Mouse (Mus musculus) T-cell, adult 2 months (primary cell): ENCODE measurements around the gene Nav3.

Source experiments
- DNase-seq: peaks from one replicate; pipeline ENCODE4 v3.0.0; 2022; ENCODE audit warnings: low spot score

The Nav3 gene

GRCm38 (mm10) chr10:110186242-110186641 lies 269.8 kb downstream of the Nav3 start:
- no peak for DNase-seq

DNA sequence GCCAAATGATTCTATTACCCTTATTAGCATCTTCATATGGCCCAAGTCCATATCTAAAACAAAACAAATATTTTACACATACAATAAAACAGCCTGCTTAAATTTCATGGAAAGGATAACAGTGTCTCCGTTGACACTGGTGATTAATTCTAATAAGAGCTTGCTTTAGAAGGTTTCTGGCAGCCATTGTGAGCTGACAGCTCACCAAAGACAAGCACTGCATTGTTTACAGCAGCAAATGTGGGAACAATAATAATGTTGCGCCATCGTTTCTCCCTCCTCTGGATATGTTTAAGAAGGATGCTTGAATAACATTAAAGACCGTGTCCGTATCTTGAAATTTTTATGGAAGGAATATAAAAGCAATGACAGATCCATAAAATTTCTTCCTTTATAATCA lies 280.1 kb downstream of the Nav3 start:
- DNase-seq: no peak

- DNase-seq: no peak
These were observed 286.6 kb downstream of the Nav3 start for GRCm38 (mm10) chr10:110169416-110169815.

- DNase-seq: no peak
These were observed 287.1 kb downstream of the Nav3 start for GRCm38 (mm10) chr10:110168892-110169291.

DNA sequence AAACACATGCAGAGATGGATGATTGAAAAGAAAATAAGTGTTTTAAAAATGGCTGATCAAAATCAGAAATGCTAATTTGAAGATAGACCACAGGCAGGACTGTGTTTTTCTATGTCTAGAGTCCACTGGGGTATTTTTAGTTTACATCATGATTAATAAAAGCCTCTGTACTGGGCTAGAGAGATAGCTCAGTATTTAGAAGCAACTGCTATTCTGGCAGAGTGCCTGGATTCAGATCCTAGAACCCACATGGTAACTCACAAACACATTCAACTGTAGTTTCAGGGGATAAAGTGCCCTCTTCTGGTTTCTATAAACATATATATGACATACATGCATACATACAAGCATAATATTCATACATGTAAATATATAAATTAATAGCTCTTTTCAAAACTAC lies 293.4 kb downstream of the Nav3 start:
- DNase-seq: no peak

DNA sequence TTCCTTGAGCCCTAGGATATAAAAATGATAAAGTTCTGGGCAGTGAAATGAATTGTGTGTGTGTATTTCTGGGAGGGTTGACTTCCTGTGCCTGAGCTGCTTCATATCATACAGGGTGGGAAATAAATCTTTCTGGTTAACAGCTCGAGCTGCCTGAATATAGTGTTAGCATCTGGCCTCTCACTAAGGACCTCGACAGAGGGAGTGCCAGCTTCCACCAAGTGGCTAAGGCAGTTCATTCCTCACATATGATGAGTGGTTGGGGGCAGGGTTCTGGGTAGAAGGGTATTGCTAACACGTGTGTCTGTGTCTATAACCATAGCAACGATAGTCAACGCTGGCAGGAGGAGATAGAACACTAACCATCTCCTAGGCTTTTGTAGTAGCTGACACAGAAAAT lies 295.1 kb downstream of the Nav3 start:
- DNase-seq: no peak

GRCm38 (mm10) chr10:110159548-110159947 lies 296.5 kb downstream of the Nav3 start:
- DNase-seq: no peak

DNA sequence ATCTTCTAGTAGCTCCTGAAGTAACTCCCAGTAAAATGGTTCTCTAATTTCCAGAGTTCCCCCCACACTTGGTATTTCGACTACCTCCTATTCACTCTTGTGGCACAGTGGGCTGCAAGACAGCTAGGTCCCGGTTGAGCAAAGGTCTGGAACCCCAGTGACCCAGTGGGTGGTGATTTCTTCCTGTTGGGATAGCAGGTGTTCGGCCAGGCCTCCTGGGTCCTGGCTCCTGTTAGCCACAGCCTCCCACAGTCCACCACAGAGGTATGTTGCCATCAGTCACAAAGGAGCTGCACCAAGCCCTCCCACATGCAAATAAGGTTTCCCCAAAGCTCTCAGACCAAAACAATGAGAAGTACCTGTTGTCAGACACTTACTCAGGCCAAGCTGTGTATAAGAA lies 297.9 kb downstream of the Nav3 start:
- DNase-seq: no peak

GRCm38 (mm10) chr10:110156412-110156811 lies 299.6 kb downstream of the Nav3 start:
- no peak for DNase-seq

GRCm38 (mm10) chr10:110155494-110155893 lies 300.5 kb downstream of the Nav3 start:
- no peak for DNase-seq

GRCm38 (mm10) chr10:110154873-110155237 lies 301.1 kb downstream of the Nav3 start:
- no peak for DNase-seq

DNA sequence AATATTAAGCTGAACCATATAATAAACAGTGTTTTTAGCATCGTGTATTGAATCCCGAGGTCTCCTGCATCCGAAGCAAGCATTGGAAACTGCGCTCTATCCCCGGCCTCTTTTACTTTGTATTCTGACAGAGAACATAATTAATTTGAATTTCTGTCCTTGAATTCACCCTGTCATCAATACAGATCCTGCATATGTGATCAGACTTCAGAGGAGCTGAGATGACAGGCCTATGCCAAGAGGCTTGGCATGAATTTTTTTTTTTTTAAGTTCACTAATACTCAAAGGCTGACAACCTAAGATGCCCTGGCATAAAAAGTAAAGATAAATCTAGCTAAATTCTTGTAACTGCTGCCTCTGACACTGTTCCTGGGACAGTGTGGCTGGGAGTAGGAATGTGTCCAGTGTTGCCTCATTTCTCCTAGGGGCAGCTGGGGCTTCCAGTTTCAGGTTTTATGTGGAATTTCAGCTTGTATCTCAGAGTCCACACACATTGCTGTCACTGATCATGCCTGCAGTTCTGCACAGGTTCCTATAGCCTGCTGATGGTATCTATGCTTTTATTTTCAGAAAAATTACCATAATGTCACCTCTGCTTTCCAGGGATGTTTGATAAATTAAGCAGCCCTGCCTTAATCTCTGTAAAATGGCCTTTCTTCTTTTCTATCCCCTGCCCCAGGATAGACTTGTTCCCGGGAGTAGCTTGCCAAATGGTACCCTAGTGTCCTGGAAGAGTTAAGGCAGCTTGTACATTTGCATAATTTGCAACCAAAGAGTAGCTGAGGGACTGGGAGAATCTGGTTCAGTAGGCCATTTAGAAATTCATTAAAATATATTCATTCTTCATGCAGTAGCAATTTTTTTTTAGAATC lies 301.8 kb downstream of the Nav3 start:
- no peak for DNase-seq

DNA sequence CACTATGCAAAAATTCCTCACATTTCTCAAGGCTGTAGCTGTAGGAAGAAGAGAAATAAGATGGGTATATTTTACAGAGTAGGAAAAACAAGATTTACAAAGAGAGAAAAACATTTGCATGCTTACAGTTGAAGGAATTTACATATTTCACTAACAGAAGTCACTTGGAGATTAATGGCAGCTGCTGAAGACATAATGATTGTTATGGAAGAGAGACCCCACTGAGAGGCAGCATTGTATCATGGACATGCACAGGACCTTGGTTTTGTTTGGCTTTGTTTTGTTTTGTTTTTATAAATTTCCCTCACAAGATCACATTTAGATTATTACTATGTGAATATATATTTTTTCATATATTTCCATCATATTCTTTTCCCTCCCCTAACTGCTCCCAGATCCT lies 335.4 kb downstream of the Nav3 start:
- no peak for DNase-seq

DNA sequence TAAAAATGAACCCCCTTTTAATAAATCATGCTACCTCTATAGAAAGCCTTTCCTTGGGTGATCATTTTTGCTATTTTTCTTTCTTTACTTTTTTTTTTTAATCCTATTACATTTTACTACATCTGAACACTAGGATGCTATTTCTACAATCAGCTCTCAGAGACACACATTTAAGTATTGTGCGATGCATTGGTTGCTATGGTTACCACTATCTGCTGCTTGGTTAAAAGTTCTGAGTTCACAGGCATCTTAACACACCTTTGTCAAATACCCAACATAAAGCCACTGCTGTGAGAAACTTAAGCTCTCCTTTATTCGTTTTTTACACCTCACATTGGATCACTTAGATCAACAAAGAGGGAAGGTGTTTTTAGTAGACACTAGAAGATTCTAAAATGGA lies 338.7 kb downstream of the Nav3 start:
- no peak for DNase-seq

DNA sequence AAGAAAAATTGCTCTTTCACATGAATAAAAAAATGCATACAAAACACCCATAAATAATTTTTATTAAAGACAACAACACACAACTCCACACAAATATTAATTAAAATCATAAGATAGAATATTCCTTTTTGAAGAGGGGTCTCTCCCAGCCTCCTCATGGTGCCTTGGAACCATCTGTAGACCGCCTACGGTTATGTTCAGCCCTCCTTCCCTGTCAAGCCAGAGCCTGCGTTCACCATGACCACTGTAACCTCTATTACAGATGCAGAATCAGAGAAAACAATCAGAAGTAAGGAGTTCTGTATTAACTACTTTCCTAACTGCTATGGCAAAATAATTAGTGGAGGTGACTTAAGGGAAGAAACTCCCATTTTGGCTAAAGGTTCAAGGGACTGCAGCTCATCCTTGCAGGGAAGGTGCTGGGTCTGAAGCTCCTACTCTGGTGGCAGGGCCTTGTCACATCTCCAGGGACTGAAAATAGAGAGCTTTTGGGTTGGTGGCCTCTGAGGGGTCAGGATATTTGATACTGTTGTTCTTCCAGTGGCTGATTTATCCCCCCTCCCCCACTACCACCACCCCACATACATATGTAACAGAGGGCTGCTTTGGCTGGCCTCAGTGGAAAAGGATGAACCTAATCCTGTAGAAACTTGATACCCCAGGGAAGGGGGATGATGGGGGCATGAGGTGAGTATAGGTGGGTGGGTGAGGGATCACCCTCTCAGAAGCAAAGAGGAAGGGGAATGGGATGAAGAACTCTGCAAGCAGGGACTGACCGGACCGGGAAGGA lies 343.1 kb downstream of the Nav3 start:
- DNase-seq: no peak

- DNase-seq: no peak
These were observed 352.7 kb downstream of the Nav3 start for GRCm38 (mm10) chr10:110103255-110103654.

DNA sequence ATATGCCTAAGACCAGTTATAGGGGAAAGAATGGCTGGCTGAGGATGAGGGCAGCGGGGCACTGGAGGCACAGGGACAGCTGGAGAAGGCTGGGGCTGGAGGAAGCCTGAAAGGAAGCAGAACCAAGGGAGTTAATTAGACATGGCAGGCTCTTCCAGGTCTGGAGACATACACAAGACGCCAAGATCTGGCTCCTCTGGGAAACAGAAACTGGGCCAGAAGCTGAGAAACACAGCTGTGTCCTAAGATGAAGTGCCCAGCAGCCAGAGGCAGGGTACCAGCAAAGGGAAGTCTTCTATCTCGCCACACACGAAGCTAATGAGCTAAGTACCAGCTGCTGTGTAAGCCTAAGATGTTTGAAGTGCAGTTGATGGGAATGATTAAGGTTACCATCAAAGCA lies 353.8 kb downstream of the Nav3 start:
- DNase-seq: no peak

GRCm38 (mm10) chr10:110094433-110094832 lies 361.6 kb downstream of the Nav3 start:
- DNase-seq: no peak

DNA sequence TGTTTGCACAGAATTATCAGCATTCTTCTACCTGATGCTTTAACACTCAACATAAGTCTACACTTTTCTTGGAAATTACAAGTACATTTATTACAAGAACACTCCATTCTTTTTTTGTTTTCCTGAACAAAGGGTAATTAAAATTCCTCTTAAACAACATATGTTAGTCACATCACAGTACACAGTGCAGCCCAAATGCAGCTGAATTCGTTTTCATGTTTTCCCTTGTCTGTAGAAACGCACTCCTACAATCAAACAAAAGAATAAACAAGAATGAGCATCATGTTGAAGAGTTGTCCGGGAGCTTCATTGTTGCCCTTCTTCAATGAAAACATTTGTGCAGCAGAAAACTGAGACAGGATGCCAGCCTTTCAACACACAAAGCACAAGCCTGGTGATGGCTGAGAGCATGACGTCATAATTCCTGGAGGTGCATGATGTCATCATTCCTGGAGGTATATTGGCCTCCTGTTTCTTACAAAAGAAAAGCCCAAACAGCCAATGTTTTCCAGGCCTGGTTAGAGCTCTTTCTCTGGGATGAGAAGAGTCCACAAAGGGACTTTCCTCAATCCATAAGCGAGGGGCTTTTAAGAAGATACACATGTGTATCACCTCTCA lies 367.5 kb downstream of the Nav3 start:
- DNase-seq: no peak

GRCm38 (mm10) chr10:110085903-110086302 lies 370.1 kb downstream of the Nav3 start:
- DNase-seq: no peak

DNA sequence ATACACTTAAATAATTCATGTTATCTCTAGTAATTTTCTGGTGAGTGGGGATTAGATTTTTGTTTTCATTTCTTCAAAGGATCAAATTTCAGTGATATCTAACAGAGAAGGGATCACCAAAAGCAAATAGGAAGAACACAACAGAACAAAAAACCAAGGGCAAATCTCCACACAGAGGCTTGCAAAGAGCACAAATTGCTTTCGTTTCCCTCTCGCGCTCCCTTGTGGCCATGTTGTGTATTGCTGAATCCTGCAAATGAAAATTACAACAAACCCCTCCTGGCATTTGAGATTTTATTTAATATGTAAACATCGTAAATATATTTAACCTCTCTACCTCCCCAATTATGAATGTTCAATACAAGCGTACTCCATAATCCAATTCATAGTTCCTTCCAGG lies 370.8 kb downstream of the Nav3 start:
- DNase-seq: no peak

- DNase-seq: no peak
These were observed 379.4 kb downstream of the Nav3 start for GRCm38 (mm10) chr10:110076575-110076974.

GRCm38 (mm10) chr10:110072355-110072754 lies 383.6 kb downstream of the Nav3 start:
- no peak for DNase-seq
